Mouse (Mus musculus): Measurements from ENCODE around the gene Lrrc75a. TPM values are rescaled to one million over a fixed set of nuclear protein-coding genes. Genes with fewer than 3 reads are reported as not detected.

The Lrrc75a gene
- polyA plus RNA-seq, 1 experiment from 2014 or later, result 10.6 TPM

DNA sequence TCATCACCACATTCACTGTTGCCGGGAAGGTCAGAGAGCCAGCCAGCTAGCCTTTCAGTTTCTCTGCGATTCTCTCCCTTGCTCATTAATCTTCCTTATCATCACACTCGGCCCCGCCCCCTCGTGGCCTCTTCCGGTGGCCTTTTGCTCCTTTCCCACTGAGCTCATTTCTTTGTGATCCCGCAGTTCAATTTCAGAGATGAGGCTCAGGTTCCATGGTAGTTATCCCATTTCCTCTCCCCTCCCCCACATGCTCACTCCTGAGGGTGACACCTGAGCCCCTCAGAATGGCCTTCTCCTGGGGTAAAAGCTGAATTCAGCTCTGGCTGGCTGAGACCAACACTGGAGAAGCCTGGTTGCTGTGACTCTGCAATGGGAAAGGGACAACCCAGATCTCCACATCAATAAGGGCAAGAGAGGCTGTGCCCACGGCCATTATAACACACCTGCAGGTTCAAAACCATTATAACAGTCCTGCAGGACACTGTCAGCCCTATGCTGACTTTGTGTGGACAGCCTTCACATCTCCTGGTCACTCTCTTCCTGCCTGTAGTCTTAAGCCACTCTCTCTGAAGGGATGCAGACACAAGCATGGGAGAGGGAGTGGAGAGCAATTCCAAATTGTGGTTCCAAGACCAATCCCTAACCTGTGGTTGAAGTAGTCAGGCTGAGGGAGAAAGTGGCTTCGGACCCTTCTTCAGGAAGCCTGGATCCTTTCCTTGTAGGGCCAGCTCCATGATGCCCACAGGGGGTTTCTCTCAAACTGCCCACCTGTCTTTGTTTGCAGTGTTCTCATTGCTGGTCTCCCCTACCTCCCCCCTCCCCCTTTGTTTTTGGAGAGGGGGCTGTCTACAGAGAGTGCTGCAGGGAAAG lies 18.7 kb downstream of the Lrrc75a start:
- ATAC-seq, result no peak
- no peak overlapping the region for H3K4me3 ChIP-seq (replicated peaks; ENCODE audit: low read length)
- H3K9me3 ChIP-seq (ENCODE audit: control insufficient read depth, low read length), result no peaks in the 10 kb centered on the region
- H3K27ac ChIP-seq (ENCODE audit: low read length), result peak overlapping the region; percentile 51
- WGBS, result 3% methylated on average over 9 of the region's 9 CpGs
- no peaks in the 10 kb centered on the region for H3K36me3 ChIP-seq (ENCODE audit: control insufficient read depth, insufficient read depth)
- peak overlapping the region; percentile 50 for H3K9ac ChIP-seq (replicated peaks; ENCODE audit: low read depth, low read length)
- H3K4me2 ChIP-seq (ENCODE audit: low read length), result peak overlapping the region; percentile 50
- H3K27me3 ChIP-seq (replicated peaks; ENCODE audit: control insufficient read depth, insufficient read depth, low read length), result no peaks in the 10 kb centered on the region
- peaks cover 39% of the 10 kb centered on the region for H3K4me1 ChIP-seq (replicated peaks; ENCODE audit: control insufficient read depth, insufficient read depth, low read length)

DNA sequence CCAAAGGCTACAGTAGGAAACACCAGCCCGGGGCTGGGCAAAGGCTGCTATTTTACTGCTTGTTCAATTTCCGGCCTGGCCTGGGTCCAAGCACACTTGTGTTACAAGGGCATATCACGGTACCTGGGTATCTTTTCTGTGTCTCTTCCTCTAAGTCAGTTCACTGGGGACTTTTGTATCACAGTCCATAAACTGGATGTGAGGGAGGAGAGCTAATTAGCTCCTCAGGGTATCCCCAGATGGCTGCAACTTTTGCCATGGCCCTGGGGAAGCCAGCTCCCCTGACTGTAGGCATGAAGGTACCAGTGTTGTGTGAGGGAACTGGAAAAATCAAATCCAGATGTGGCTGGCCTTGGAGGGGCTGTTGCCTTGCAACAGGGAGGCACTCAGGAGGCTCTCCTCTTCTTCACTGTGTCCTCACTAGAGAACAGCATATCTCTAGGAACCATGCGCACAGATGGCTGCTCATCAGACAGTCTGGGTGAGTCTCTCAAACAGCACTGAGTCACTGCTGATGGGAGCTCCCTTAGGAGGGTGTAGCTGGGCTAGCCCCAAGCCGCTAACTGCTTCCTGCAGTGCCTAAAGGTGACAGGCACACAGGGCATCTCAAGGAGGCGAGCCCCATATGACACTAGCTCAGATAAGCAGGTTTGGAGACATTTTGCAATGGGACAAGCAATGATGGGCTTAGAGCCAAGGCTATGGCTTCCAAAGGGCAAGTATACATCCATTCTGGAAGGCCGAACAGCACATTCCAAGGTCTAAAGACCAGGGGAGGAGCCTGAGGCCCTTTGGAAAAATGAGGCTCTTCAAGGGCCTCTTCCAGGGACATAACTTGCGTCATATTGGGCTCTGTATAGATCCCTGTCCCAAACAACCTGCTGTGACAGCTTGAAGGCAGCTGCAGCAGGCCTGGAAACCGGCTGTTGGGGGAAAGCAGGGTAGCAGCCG lies 23.7 kb downstream of the Lrrc75a start:
- H3K4me1 ChIP-seq (replicated peaks; ENCODE audit: control insufficient read depth, insufficient read depth, low read length), result peaks cover 27% of the 10 kb centered on the region
- no peaks in the 10 kb centered on the region for H3K36me3 ChIP-seq (ENCODE audit: control insufficient read depth, insufficient read depth)
- H3K4me2 ChIP-seq (ENCODE audit: low read length), result no peak overlapping the region
- H3K4me3 ChIP-seq (replicated peaks; ENCODE audit: low read length), result no peak overlapping the region
- H3K27me3 ChIP-seq (replicated peaks; ENCODE audit: control insufficient read depth, insufficient read depth, low read length), result no peaks in the 10 kb centered on the region
- WGBS, result 54% methylated on average over 10 of the region's 10 CpGs
- H3K27ac ChIP-seq (ENCODE audit: low read length), result peak overlapping the region; percentile 92
- ATAC-seq, result peak; percentile 81
- 0 out of 2 replicates have a peak overlapping the region, but pooled peaks have one; percentile 20 for H3K9ac ChIP-seq (replicated peaks; ENCODE audit: low read depth, low read length)
- no peaks in the 10 kb centered on the region for H3K9me3 ChIP-seq (ENCODE audit: control insufficient read depth, low read length)

DNA sequence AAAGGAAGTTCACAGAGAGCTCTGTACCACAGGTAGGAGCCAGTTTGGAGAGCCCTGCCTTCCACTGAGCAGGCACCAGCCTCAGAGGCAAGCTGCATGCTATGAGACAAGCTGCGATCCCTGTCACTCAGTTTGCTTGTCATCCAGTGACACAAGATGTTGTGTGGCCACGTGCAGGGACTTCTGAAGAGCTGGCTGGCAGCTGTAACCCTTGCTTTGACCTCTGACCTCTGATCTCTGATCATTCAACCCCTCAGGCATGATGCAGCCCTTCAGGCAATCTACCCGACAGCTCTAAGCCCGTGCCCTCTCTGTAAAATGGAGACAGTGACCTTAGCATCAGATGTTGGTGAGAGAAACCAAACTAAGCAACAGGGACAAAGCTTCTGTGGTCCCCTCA lies 25.5 kb downstream of the Lrrc75a start:
- H3K9me3 ChIP-seq (ENCODE audit: control insufficient read depth, low read length), result no peaks in the 10 kb centered on the region
- no peaks in the 10 kb centered on the region for H3K36me3 ChIP-seq (ENCODE audit: control insufficient read depth, insufficient read depth)
- H3K4me3 ChIP-seq (replicated peaks; ENCODE audit: low read length), result no peak overlapping the region
- no peak overlapping the region for H3K27ac ChIP-seq (ENCODE audit: low read length)
- H3K4me2 ChIP-seq (ENCODE audit: low read length), result no peak overlapping the region
- WGBS, result 62% methylated on average over 4 of the region's 4 CpGs
- H3K27me3 ChIP-seq (replicated peaks; ENCODE audit: control insufficient read depth, insufficient read depth, low read length), result no peaks in the 10 kb centered on the region
- H3K4me1 ChIP-seq (replicated peaks; ENCODE audit: control insufficient read depth, insufficient read depth, low read length), result peaks cover 15% of the 10 kb centered on the region
- no peak for ATAC-seq
- no peak overlapping the region for H3K9ac ChIP-seq (replicated peaks; ENCODE audit: low read depth, low read length)

DNA sequence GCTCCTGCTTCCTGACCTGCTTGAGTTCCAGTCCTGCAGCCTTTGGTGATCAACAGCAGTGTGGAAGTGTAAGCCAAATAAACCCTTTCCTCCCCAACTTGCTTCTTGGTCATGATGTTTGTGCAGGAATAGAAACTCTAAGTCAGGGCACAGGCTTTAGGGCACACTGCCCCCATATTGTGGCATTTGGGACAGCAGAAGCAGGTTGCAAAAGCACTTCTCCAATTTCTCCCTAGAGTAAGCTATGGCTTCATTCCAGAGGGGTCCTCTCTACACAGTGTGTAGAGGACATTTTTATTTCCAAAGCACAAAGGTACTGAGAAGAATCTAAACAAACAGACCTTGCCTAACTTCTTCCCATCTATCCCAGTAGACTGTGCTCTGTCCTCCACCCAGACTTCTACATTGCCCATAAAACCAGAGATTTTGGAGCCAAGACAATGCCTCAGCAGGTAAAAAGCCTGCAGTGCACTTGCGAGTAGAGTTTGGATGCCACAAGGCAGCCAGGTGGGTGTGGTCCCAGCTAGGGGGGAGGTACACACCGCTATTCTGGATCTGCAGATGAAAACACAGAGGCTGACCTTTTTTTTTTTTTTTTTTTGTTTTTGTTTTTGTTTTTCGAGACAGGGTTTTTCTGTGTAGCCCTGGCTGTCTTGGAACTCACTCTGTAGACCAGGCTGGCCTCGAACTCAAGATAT lies 26.6 kb downstream of the Lrrc75a start:
- 76% methylated on average over 4 of the region's 4 CpGs for WGBS
- no peak overlapping the region for H3K4me2 ChIP-seq (ENCODE audit: low read length)
- no peaks in the 10 kb centered on the region for H3K36me3 ChIP-seq (ENCODE audit: control insufficient read depth, insufficient read depth)
- H3K27ac ChIP-seq (ENCODE audit: low read length), result no peak overlapping the region
- H3K9me3 ChIP-seq (ENCODE audit: control insufficient read depth, low read length), result no peaks in the 10 kb centered on the region
- no peak overlapping the region for H3K9ac ChIP-seq (replicated peaks; ENCODE audit: low read depth, low read length)
- peaks cover 15% of the 10 kb centered on the region for H3K4me1 ChIP-seq (replicated peaks; ENCODE audit: control insufficient read depth, insufficient read depth, low read length)
- no peak overlapping the region for H3K4me3 ChIP-seq (replicated peaks; ENCODE audit: low read length)
- ATAC-seq, result no peak
- no peaks in the 10 kb centered on the region for H3K27me3 ChIP-seq (replicated peaks; ENCODE audit: control insufficient read depth, insufficient read depth, low read length)

DNA sequence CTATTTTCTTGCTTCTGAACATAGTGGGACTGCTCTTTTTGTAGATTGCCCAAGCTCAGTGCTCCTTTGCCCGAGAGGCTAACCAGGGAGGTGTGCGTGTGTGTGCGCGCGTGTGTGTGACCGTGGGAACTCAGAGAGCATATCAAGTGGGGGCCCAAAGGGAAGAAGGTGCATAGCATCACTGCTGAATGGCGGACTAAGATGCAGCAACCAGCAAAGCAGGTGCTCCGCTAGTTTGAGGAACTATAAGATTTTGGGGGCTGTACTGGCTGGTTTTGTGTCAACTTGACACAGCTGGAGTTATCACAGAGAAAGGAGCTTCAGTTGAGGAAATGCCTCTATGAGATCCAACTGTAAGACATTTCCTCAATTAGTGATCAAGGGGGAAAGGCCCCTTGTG lies 27.2 kb downstream of the Lrrc75a start:
- ATAC-seq, result no peak
- Histone ChIP-seq H3K27me3 (replicated peaks; ENCODE audit: control insufficient read depth, insufficient read depth, low read length) (no peaks in the 10 kb centered on the region), H3K4me1 (replicated peaks; ENCODE audit: control insufficient read depth, insufficient read depth, low read length) (peaks cover 15% of the 10 kb centered on the region), H3K9ac (replicated peaks; ENCODE audit: low read depth, low read length) (no peak overlapping the region), H3K4me3 (replicated peaks; ENCODE audit: low read length) (no peak overlapping the region), H3K36me3 (ENCODE audit: control insufficient read depth, insufficient read depth) (no peaks in the 10 kb centered on the region; the same call in 1 of the 2 replicates), H3K9me3 (ENCODE audit: control insufficient read depth, low read length) (no peaks in the 10 kb centered on the region), H3K27ac (ENCODE audit: low read length) (no peak overlapping the region), H3K4me2 (ENCODE audit: low read length) (no peak overlapping the region)
- WGBS, result 95% methylated on average over 8 of the region's 8 CpGs

DNA sequence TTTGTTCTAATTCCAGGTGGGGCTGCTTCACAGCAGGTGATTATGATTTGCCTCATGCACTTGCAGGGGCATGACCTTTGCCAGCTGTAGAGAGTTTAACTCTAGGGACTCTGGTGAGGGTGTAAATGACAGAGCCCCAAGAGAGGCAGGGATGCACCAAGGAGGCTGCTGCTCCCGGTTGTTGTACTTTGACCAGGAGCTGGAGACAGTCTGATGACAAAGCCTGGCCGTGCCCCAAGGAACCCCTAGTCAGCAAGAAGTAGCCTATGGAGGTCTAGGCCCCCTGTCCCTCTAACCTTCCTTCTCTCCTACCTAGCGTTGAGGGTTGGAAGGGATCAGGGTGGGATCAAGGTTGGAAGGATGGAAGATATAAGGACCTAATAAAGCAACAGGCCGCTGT lies 32.9 kb downstream of the Lrrc75a start:
- ATAC-seq, result no peak
- H3K9me3 ChIP-seq (ENCODE audit: control insufficient read depth, low read length), result no peaks in the 10 kb centered on the region
- WGBS, result 85% methylated on average over 4 of the region's 4 CpGs
- no peak overlapping the region for H3K27ac ChIP-seq (ENCODE audit: low read length)
- no peaks in the 10 kb centered on the region for H3K27me3 ChIP-seq (replicated peaks; ENCODE audit: control insufficient read depth, insufficient read depth, low read length)
- peaks cover 25% of the 10 kb centered on the region for H3K4me1 ChIP-seq (replicated peaks; ENCODE audit: control insufficient read depth, insufficient read depth, low read length)
- H3K36me3 ChIP-seq (ENCODE audit: control insufficient read depth, insufficient read depth), result no peaks in the 10 kb centered on the region; the same call in 1 of the 2 replicates
- no peak overlapping the region for H3K4me3 ChIP-seq (replicated peaks; ENCODE audit: low read length)
- H3K9ac ChIP-seq (replicated peaks; ENCODE audit: low read depth, low read length), result no peak overlapping the region
- H3K4me2 ChIP-seq (ENCODE audit: low read length), result no peak overlapping the region

DNA sequence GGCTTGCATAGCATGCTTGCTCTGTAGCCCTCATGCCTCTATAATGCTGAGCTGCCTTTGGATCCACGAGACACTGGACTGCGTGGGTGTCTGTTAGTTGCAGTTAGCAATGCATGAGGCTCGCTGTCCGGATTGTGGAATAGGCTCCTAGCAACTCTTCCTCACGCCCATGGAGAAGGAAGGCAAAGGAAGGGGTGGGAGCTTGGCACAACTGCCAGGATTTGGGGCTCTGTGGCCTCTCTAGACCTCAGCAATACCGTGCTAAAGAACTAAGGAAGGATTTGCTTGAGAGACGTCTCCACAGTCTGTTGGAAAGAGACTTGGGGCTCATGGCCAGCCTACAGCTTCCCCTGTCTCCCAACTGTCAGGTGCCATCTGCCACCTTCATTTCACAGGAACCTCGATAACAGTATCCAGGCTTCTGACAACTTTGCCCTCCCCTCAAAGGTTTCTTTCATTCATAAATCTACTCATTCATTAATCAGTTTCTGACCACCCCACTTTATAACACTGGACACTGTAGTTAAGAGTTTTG lies 33.4 kb downstream of the Lrrc75a start:
- Histone ChIP-seq H3K9me3 (ENCODE audit: control insufficient read depth, low read length) (no peaks in the 10 kb centered on the region), H3K4me1 (replicated peaks; ENCODE audit: control insufficient read depth, insufficient read depth, low read length) (peaks cover 25% of the 10 kb centered on the region), H3K9ac (replicated peaks; ENCODE audit: low read depth, low read length) (no peak overlapping the region), H3K27me3 (replicated peaks; ENCODE audit: control insufficient read depth, insufficient read depth, low read length) (no peaks in the 10 kb centered on the region), H3K4me2 (ENCODE audit: low read length) (no peak overlapping the region), H3K27ac (ENCODE audit: low read length) (peak overlapping the region; percentile 86), H3K4me3 (replicated peaks; ENCODE audit: low read length) (no peak overlapping the region), H3K36me3 (ENCODE audit: control insufficient read depth, insufficient read depth) (no peaks in the 10 kb centered on the region; the same call in 1 of the 2 replicates)
- 74% methylated on average over 8 of the region's 8 CpGs for WGBS
- no peak for ATAC-seq

DNA sequence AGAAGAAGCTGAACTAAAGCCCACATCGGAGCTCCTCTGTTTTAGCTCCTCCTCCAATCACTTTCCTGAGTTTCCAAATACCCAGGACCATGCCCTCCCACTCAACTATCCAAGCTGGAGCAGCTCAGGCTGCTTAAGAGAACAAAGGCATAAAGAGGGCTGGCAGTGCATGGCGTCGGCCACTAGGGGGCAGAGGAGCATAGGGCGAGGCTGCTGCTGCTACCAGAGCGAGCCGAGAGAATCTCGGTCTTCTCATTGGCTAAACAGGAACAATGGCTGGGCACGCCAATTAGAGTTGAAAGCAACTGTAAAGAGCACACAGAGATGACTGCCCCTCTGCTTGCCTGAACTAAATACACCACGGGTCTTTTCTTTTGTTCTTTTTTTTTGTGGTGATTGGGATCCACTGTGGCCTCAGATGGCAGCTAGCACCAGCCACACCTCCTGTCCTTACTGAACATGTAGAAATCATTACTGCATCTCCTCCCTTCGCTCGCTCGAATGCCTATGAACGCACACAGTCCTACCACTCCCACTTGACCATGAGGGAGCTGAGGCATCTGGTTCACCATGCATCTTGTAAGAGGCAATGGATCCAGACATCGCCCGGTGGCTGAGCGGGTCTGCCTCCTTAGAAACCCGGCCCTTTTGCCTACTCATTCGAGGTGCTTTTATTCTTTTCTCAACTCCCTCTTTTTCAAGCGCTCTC lies 34.5 kb downstream of the Lrrc75a start:
- ATAC-seq, result peak; percentile 97
- peak overlapping the region; percentile 86 for H3K27ac ChIP-seq (ENCODE audit: low read length)
- H3K4me2 ChIP-seq (ENCODE audit: low read length), result peak overlapping the region; percentile 45
- peaks cover 25% of the 10 kb centered on the region for H3K4me1 ChIP-seq (replicated peaks; ENCODE audit: control insufficient read depth, insufficient read depth, low read length)
- peak overlapping the region; percentile 19 for H3K4me3 ChIP-seq (replicated peaks; ENCODE audit: low read length)
- no peaks in the 10 kb centered on the region for H3K27me3 ChIP-seq (replicated peaks; ENCODE audit: control insufficient read depth, insufficient read depth, low read length)
- WGBS, result 3% methylated on average over 19 of the region's 19 CpGs
- H3K9ac ChIP-seq (replicated peaks; ENCODE audit: low read depth, low read length), result peak overlapping the region; percentile 53
- no peaks in the 10 kb centered on the region for H3K9me3 ChIP-seq (ENCODE audit: control insufficient read depth, low read length)
- no peaks in the 10 kb centered on the region; the same call in 1 of the 2 replicates for H3K36me3 ChIP-seq (ENCODE audit: control insufficient read depth, insufficient read depth)

Measured in forebrain, embryonic 16.5 days (tissue).